Mouse (Mus musculus): ENCODE measurements around the gene Rnf43.

Rnf43 gene

GRCm38 (mm10) chr11:87678545-87678944 lies 16.0 kb downstream of the Rnf43 start:
- no peak for DNase-seq

DNA sequence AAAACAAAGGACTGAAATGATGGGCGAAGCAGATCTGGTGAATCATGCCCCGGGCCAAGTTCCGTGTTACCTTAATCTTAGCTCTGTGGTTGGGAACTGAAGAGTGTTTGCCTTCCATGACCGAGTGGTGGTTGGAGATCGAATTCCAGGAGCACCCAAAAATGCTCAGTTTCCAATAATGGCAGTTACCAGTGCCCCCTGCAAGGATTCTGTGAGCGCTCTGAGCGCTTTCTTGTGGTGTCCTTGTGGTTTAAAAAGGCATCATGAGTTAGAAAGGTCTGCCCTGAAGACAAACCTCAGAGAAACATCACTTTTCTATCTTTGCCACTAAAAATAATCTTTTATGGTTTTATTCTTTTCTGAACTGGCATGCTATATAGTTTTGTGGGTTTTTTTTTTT lies 16.5 kb downstream of the Rnf43 start:
- DNase-seq, result no peak

GRCm38 (mm10) chr11:87680786-87681185 lies 18.3 kb downstream of the Rnf43 start:
- DNase-seq, result no peak

DNA sequence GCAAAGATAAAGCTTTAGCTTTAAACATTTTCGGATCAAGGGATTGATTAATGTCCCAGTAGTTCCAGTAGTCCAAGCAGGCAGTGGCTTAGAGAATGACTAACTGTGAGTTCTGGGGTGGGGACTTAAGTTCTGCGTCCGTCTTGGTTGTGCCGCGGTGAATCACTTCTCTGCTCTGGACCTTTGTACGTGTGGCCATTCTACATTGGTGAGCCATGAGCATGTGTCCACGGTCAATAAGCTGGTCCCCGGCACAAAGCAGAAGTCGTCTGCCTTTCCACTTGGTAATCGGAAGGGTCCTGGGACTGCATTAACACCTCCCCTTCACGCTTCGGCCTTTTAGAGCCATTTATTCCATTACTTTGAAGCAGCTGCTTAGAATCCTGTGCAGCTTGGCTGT lies 19.6 kb downstream of the Rnf43 start:
- no peak for DNase-seq

DNA sequence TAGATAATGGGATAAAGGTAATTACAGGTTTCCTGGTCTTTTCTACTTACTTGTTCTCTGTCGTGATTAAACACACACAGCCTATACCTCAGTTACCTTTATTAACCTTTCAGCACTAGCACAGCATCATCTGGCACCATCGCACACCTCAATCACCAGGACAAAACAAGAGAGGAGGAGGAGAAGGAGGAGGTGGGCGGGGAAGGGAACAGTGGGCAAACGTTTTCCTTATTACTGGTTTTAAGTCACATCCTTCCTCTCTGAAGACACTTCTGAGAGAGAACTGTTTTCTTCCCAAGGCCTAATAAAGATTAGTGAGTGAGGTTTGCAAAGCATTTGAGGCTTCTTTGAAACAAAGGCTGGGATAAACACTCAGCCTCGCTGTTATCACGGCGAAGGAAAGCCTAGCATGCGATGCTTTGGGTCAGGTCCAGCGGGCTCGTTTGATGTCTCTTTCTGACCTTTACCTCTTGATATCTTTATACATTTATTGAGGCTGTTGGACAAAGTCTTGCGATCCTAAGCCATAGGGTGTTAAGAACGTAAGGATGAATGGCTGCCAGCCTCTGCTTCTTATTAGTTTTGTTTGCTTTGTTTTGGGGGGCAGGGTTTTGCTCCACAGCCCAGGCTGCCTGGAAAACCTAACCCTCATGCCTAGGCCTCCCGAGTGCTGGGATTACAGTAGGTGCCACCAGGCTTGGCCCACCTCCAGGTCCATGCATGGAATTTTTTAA lies 20.5 kb downstream of the Rnf43 start:
- no peak for DNase-seq

- no peak for DNase-seq
Measured at GRCm38 (mm10) chr11:87686407-87686806, 23.9 kb downstream of the Rnf43 start.

DNA sequence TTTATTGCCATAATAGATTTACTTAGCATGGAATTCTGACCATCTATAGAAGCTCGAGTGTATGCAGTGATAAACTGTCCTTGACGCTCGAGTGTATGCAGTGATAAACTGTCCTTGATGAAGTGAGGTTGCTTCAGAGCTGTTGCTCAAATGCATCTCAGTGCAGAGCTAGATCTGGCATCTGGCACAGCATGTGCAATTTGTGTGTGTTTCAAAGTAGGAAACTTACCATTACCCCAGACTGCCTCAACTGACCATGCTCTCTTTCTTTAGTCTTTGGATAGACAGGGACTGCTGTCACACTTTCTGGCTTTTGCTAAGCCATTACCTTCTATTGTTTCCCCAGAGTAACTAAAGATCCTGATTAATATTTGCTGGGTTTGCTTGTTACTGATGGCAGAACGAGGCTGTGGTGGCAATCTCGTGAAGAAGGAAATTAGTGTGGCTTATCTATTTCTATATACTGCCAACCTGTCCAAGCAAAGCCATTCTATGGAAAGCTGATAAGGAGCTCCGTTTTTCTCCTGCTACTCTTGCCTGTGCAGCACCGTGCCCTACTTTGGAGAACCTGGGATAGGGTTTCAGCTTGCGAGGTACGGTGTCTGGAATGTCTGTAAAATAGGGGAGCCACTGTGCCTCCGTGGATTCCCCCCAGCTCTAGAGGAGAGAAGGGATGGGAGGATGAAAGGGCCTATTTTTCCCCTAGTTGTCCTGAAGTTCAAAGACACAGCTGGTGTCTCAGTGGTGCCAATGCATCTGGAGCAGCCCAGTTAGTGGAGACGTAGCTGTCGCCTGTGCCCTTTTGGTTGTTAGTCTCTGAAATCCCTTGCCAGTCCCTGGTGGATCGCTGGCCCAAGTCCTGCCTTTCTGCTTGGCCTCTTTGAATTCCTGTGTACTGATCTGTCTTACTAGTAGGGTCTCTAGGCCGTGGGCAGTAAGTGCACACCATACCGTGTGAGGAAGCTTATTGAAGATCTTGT lies 25.0 kb downstream of the Rnf43 start:
- DNase-seq, result no peak

DNA sequence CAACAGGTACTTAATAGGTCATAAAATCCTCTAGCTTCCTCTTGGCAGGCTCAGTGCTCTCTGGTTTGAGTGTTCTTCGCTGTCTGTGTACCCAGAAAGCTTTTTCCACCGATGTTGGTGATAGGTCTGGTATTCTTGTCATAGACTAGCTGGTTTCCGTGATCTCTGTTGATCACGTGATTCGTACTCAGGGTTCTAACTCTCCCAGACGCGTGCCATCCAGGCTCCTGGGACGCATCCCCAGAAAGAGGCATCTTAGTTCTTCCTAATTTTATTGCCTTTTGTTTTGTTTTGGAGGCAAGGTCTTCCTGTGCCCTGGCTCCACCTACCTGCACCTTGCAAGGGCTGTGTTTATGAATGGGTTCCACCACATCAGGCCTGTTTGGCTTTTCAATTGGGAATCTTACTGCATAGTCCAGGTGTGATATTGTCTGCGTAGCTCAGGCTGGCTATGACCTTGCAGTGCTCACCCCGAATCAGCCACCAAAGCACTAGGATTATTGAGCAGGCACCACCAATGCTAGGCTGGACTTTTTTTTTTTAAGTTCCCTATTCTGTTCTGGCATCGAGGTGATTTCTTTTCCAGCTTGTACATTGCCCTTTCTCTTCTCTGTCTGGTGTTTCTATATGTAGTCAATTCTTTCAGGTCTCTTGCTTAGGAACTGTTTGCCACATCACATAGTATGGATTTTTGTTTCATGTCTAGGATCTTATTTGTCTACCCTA lies 26.1 kb downstream of the Rnf43 start:
- DNase-seq, result no peak

- DNase-seq, result no peak
Measured at GRCm38 (mm10) chr11:87689402-87689808, 26.9 kb downstream of the Rnf43 start.

- DNase-seq, result no peak
Measured at GRCm38 (mm10) chr11:87690054-87690740, 27.7 kb downstream of the Rnf43 start.

DNA sequence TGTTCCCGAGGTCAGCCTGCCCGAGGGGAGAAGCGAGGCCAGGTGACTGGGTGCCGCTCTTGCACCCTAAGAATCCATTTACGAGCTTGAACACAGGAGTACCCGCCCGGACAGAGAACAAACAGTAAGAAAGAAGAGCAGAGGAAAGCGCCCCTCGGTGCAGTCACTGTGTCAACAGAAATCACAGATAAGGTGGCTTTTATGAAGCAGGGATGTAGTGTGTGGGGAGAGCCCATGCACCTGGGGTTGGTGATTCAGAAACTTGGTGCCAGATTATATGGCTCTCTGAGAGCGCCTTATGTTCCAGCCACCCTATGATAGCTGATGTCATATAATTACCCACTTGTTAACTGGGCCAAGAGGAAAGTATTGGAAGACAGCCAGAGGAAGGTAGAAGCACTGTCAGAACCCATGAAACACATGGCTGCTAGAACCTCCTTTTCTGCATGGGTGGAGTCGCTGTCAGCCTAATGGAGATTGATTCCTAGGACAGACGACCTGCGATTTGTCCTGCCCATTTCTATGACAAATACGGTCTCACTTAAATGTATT lies 34.7 kb downstream of the Rnf43 start:
- DNase-seq, result no peak

- no peak for DNase-seq
Measured at GRCm38 (mm10) chr11:87698126-87698525, 35.6 kb downstream of the Rnf43 start.

GRCm38 (mm10) chr11:87701108-87701507 lies 38.6 kb downstream of the Rnf43 start:
- no peak for DNase-seq

DNA sequence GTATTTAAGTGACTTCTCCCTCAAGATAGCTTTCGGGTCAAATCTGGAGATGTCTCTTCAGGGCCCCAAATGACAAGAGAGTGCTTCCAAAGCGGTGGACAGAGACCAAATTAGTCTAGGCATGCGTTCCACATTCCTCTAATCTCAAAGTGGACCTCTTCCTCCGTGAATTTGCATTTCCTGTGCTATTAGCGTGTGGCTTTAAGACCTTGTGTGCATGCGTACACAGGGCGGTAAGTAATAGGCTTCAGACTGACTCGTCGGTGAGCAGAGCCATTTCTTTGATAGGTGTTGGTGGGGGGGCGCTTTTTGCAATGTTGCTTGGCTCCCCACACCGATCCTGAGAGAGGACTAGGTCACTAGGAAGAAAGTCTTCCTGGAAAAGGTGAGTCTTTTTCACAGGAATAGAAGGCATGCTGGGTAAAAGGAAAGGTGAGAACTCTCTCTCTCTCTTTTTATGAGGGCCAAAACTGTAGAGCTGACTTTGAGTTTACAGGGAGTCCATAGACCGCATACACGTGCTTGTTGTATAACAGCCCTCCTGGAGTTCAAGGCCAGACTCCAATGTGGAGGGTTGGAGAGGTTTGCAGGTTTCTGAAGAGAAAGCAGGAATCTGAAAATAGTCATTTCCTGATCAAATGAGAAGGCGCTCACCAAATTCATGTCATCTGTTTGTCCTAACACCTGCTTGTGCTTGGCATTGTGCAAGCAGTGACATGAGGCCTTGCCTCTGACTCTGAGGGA lies 39.5 kb downstream of the Rnf43 start:
- no peak for DNase-seq

DNA sequence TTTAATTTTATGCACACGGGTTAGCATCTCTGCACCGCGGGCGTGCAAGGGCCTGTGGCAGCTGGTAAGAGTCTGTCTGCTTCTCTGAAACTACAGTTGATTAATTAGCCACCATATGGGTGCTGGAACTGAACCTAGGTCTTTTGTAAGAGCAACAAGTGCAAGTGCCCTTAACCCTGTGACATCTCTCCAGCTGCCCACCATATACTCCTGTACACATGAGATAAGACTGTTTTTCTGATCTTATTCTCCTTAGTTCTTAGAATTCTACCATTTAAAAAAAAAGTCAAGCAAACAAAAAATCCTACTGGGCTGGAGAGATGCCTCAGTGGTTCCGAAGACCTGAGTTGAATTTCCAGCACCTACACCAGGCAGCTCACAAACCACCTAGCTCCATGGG lies 41.1 kb downstream of the Rnf43 start:
- no peak for DNase-seq

DNA sequence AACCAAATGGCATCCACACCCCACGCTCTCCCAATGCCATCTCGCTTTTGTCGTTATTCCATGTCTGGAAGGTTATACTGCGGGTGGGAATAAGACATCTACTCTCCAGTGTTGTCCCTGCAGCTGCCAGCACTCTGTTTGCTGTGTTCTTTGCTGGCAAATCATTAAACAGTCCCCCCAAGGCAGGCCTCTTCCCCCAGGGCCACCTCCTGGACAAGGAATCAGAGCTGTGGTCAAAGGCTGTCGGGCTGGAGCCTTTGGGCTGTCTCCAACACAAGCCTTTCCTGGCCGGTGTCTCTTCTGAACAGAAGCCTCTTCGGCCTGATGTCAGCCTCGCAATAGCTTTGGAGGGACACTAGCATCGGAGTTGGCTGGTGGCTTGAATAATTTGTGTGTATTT lies 41.8 kb downstream of the Rnf43 start:
- no peak for DNase-seq

DNA sequence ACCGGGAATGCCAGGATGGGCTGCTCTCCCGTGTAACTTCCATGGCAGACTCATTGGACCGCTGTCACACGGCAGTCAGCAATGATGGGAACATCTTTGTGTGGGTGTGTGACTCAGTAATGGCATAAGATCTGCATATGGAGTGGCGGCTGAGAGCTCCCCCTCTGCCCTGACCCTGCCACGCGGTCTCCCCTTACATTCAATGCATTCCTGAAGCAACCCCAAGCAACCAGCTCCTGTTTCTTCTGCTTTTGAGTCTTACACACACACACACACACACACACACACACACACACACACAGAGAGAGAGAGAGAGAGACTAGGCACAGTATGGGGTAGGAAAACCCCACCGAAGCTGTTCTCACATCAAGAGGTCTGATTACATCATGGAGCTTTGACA lies 45.0 kb downstream of the Rnf43 start:
- DNase-seq, result no peak

GRCm38 (mm10) chr11:87708979-87709378 lies 46.5 kb downstream of the Rnf43 start:
- no peak for DNase-seq

- DNase-seq, result no peak
Measured at GRCm38 (mm10) chr11:87709513-87710261, 47.2 kb downstream of the Rnf43 start.

- no peak for DNase-seq
Measured at GRCm38 (mm10) chr11:87710262-87710615, 47.7 kb downstream of the Rnf43 start.

GRCm38 (mm10) chr11:87712188-87712587 lies 49.7 kb downstream of the Rnf43 start:
- no peak for DNase-seq
